Mouse (Mus musculus): ENCODE data around the gene Ccdc92b.

Gene Ccdc92b

GRCm38 (mm10) chr11:74653385-74653784 lies 34.0 kb downstream of the Ccdc92b start:
- DNase-seq (ENCODE audit: low spot score): peak; percentile 77

- no peak for DNase-seq (ENCODE audit: low spot score)
These were observed 36.5 kb downstream of the Ccdc92b start for GRCm38 (mm10) chr11:74655941-74656340.

- no peak for DNase-seq (ENCODE audit: low spot score)
These were observed 40.9 kb downstream of the Ccdc92b start for GRCm38 (mm10) chr11:74660336-74660735.

GRCm38 (mm10) chr11:74661641-74662040 lies 42.2 kb downstream of the Ccdc92b start:
- DNase-seq (ENCODE audit: low spot score): no peak

- no peak for DNase-seq (ENCODE audit: low spot score)
These were observed 42.8 kb downstream of the Ccdc92b start for GRCm38 (mm10) chr11:74662221-74662620.

- no peak for DNase-seq (ENCODE audit: low spot score)
These were observed 44.9 kb downstream of the Ccdc92b start for GRCm38 (mm10) chr11:74664279-74664678.

GRCm38 (mm10) chr11:74664906-74665305 lies 45.5 kb downstream of the Ccdc92b start:
- no peak for DNase-seq (ENCODE audit: low spot score)

GRCm38 (mm10) chr11:74665631-74666283 lies 46.4 kb downstream of the Ccdc92b start:
- no peak for DNase-seq (ENCODE audit: low spot score)

GRCm38 (mm10) chr11:74666284-74666652 lies 46.9 kb downstream of the Ccdc92b start:
- no peak for DNase-seq (ENCODE audit: low spot score)

- DNase-seq (ENCODE audit: low spot score): no peak
These were observed 47.6 kb downstream of the Ccdc92b start for GRCm38 (mm10) chr11:74666776-74667581.

- DNase-seq (ENCODE audit: low spot score): no peak
These were observed 48.2 kb downstream of the Ccdc92b start for GRCm38 (mm10) chr11:74667582-74668010.

- DNase-seq (ENCODE audit: low spot score): no peak
These were observed 49.1 kb downstream of the Ccdc92b start for GRCm38 (mm10) chr11:74668466-74668865.

GRCm38 (mm10) chr11:74668971-74669370 lies 49.6 kb downstream of the Ccdc92b start:
- no peak for DNase-seq (ENCODE audit: low spot score)

GRCm38 (mm10) chr11:74670151-74670550 lies 50.7 kb downstream of the Ccdc92b start:
- DNase-seq (ENCODE audit: low spot score): no peak

GRCm38 (mm10) chr11:74671013-74671412 lies 51.6 kb downstream of the Ccdc92b start:
- DNase-seq (ENCODE audit: low spot score): no peak

GRCm38 (mm10) chr11:74671839-74672238 lies 52.4 kb downstream of the Ccdc92b start:
- no peak for DNase-seq (ENCODE audit: low spot score)

GRCm38 (mm10) chr11:74672901-74673513 lies 53.6 kb downstream of the Ccdc92b start:
- DNase-seq (ENCODE audit: low spot score): no peak

GRCm38 (mm10) chr11:74673561-74673960 lies 54.2 kb downstream of the Ccdc92b start:
- no peak for DNase-seq (ENCODE audit: low spot score)

- DNase-seq (ENCODE audit: low spot score): no peak
These were observed 55.3 kb downstream of the Ccdc92b start for GRCm38 (mm10) chr11:74674713-74675112.

GRCm38 (mm10) chr11:74675156-74675555 lies 55.8 kb downstream of the Ccdc92b start:
- no peak for DNase-seq (ENCODE audit: low spot score)
